Mouse (Mus musculus) kidney, postnatal 4 days (tissue): ENCODE results near the gene Olfr681.
"Not testable (repeated sequence)": the region's sequence is repeated elsewhere in the genome, so short reads cannot be mapped to it uniquely, and the experiment has no call there.

Experiments used
- DNase-seq, 2 experiments: peaks; one replicate each; pipeline ENCODE4 v3.0.0; 2021; ENCODE audit warnings: mixed read lengths in 2 of 2

Gene Olfr681

DNA sequence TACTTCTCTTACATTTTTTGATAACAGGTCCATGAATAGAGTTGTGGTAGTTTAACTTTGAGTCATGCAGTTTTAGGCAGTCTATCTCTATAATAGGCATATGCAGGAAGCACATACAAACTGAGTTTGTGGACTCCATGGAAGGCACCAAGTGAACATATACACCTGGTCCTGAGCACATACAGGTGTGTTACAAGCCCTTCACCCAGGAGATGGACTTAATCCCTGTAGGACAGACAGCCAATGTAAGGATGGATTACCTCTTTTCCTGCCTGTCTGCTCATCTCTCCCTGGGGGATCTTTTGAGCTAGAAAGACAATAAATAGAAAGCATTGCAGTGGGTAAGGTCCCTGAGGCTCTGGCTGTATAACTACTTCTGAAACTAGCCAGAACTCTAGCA is at the start of gene Olfr681:
Olfr681 (plus strand) TSS at position 301 of the 400 bp plus-strand sequence.
- no peak for DNase-seq

DNA sequence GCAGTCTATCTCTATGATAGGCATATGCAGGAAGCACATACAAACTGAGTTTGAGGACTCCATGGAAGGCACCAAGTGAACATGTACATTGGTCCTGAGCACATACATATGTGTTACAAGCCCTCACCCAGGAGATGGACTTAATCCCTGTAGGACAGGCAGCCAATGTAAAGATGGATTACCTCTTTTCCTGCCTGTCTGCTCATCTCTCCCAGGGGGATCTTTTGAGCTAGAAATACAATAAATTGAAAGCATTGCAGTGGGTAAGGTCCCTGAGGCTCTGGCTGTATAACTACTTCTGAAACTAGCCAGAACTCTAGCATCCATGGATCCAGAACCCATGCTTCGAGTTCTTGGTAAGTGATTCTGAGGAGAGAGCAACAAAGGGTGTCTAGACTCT is 35.7 kb upstream of the Olfr681 start, which contains the start of gene Olfr679:
Olfr679 (plus strand) TSS at position 301 of the 400 bp plus-strand sequence.
- DNase-seq = no peak

DNA sequence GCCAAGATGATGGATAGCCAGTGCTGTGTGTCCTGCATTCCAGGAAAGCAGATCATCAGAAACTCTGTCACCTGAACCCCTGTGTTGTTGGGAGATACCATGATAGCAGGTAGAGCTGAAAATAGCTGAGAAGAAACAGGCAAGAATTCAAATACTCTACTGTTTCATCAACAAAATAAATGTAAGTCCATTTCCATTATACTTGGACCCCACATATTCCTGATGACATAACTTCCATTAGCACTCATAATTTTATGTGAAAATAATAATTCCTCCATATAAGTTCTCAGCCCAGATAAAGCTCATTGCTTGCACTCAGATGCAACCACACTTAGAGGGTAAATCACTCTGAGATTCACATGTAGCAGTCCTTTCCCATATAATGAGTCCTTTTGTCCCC is 23.9 kb upstream of the Olfr681 start, which contains the start of gene Olfr680-ps1:
Olfr680-ps1 (minus strand) TSS at position 101 of the 400 bp plus-strand sequence.
- not testable (repeated sequence) for DNase-seq

DNA sequence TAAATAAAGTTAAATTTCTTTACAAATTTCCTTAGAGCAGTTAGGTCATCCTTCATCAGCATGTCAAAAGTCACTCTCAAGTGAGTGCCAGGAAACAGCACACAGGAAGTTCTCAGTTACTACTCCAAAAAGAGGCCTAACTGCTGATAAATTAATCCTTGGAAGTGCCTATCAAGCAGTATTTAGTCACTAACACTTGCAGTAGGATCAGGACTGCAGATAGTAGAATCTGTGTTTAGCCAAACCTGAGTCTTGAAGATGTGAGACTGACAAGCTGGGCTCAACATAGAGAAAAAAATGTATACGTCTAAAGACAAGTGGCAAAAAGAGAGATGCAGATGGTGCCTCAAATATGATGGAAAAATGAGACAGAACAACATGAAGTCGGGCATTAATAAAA is 24.6 kb downstream of the Olfr681 start:
- no peak for DNase-seq

DNA sequence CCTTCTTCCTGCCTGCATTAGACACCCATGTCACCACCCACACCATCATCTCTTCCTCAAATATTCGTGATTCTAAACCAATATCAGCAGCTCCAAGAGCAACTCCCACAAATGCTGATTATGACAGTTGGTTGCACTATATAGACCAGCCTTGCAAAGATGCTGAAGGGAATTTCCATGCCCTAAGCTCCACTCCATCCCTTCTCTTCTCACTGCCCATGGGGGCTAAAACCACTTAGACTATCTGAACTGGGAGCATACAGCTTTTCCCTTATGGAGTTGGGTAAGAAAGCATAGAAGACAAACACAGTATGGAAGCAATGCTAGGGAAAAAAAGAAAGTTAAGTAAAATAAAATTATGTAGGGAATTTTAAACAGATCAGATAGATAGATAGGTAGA is 30.3 kb downstream of the Olfr681 start, which contains the start of gene Olfr683:
Olfr683 (minus strand) TSS at position 101 of the 400 bp plus-strand sequence.
- DNase-seq = no peak

DNA sequence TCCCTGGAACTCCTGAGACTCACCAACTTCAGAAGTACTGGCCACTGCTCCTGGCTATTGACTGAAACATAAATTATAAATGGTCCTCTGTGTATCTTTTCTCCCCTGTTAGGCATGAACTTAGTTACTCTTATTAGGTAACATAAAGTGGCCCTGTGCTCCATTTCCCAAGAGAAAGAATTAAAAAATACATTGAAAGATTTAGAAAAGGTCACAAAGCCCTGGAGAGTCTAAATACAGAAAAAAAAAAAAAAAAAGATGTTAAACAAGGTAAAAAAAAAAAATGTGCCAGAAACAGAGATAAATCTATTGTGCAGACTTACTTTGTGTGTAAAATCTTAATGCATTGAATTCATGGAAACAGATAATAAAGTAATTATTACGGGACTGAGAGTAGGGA is 46.9 kb downstream of the Olfr681 start, which contains the start of gene Olfr684:
Olfr684 (minus strand) TSS at position 101 of the 400 bp plus-strand sequence.
- no peak for DNase-seq

DNA sequence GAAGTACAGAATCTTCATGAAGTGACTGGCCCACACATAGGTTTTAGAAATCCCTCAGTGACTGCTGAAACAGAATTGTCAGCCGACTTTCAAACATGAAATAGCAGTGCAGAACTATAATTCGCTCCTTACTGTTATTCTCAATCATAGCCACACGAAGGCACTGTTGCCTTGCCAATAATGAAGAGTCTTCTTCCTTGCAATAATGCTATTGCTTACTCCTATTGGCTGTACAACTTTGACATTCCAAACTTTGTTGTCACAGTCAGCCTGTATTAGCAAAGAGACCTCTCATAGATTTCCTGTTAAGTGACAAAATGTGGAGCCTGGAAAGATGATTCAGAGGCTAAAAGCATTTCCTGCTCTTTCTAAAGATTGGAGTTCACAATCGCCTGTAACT is 54.1 kb downstream of the Olfr681 start:
- DNase-seq = peak in 1 of 2 experiments; percentile 7
